Comparison of ENCODE assay signal across 8 mouse cellular contexts in the genomic region with DNA sequence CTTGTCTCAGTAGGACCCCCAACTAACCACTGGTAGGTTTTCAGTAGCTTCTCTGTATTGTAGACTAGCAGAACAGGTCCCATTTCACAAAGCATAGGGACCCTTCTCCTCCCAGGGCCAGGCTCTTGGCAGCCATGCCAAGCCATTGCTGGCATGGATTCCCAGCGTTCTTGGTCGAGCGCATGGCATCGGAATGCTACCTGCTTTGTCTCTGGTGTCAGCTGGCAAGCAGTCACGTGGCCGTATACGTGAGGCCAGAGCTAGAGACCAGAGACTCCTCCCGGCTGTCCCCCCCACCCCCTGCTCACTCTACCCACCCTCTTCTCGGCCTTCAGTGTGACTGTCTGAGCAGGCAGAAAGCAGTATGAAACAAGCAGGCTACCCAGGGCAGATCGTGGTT. TPM values are rescaled to one million over a fixed set of nuclear protein-coding genes. Genes with fewer than 3 reads are reported as not detected.
DNase-seq lines count a peak whose midpoint lies in the region; ATAC-seq lines count a peak whose summit lies in the region.

No protein-coding gene starts in this region.

- peak overlapping the region; percentile 62 for H3K4me2 ChIP-seq in forebrain, embryonic 15.5 days (replicated peaks)
- H3K4me2 ChIP-seq in forebrain, embryonic 11.5 days (ENCODE audit: low read depth, low read length, severe bottlenecking) = no peak overlapping the region
- peak overlapping the region; percentile 81 for H3K4me2 ChIP-seq in neural tube, embryonic 12.5 days (replicated peaks)
- no peak overlapping the region for H3K4me2 ChIP-seq in kidney, embryonic 16.5 days (replicated peaks; ENCODE audit: low read depth, low read length)

- peak overlapping the region; percentile 66 for H3K9ac ChIP-seq in forebrain, embryonic 15.5 days (replicated peaks)
- no peak overlapping the region for H3K9ac ChIP-seq in forebrain, embryonic 11.5 days (ENCODE audit: low read length)
- H3K9ac ChIP-seq in neural tube, embryonic 12.5 days = no peak overlapping the region
- 0 out of 2 replicates have a peak overlapping the region, but pooled peaks have one; percentile 22 for H3K9ac ChIP-seq in kidney, embryonic 16.5 days (replicated peaks; ENCODE audit: low read length)

- no peaks in the 10 kb centered on the region for H3K27me3 ChIP-seq in forebrain, embryonic 15.5 days
- peaks cover 41% of the 10 kb centered on the region for H3K27me3 ChIP-seq in forebrain, embryonic 11.5 days (ENCODE audit: control insufficient read depth, insufficient read depth, low read length)
- H3K27me3 ChIP-seq in neural tube, embryonic 12.5 days (replicated peaks) = peaks cover 11% of the 10 kb centered on the region
- no peaks in the 10 kb centered on the region for H3K27me3 ChIP-seq in kidney, embryonic 16.5 days (ENCODE audit: insufficient read depth, low read length)

- peak overlapping the region; percentile 77 for H3K4me3 ChIP-seq in forebrain, embryonic 15.5 days
- H3K4me3 ChIP-seq in forebrain, embryonic 11.5 days (ENCODE audit: low read depth, low read length) = no peak overlapping the region
- H3K4me3 ChIP-seq in neural tube, embryonic 12.5 days = no peak overlapping the region
- H3K4me3 ChIP-seq in kidney, embryonic 16.5 days (ENCODE audit: low read length) = no peak overlapping the region

- H3K4me1 ChIP-seq in forebrain, embryonic 15.5 days = peaks cover 90% of the 10 kb centered on the region
- H3K4me1 ChIP-seq in forebrain, embryonic 11.5 days (replicated peaks; ENCODE audit: control insufficient read depth, insufficient read depth, low read length) = no peaks in the 10 kb centered on the region
- peaks cover 72% of the 10 kb centered on the region for H3K4me1 ChIP-seq in neural tube, embryonic 12.5 days
- peaks cover 69% of the 10 kb centered on the region for H3K4me1 ChIP-seq in kidney, embryonic 16.5 days (ENCODE audit: insufficient read depth, low read length)

- peak; percentile 30; the same call in 1 of the 2 replicates for ATAC-seq in forebrain, embryonic 15.5 days (replicated peaks)
- ATAC-seq in forebrain, embryonic 11.5 days (replicated peaks; ENCODE audit: low FRiP score) = no peak
- ATAC-seq in neural tube, embryonic 12.5 days (ENCODE audit: low FRiP score, low read depth) = peak; percentile 35; the same call in 1 of the 2 replicates
- ATAC-seq in kidney, embryonic 16.5 days (ENCODE audit: low FRiP score, low TSS enrichment) = no peak

- H3K36me3 ChIP-seq in forebrain, embryonic 15.5 days = peaks cover 7% of the 10 kb centered on the region; the same call in 1 of the 2 replicates
- no peaks in the 10 kb centered on the region for H3K36me3 ChIP-seq in forebrain, embryonic 11.5 days (ENCODE audit: control insufficient read depth, insufficient read depth, low read length)
- peaks cover 19% of the 10 kb centered on the region for H3K36me3 ChIP-seq in neural tube, embryonic 12.5 days
- H3K36me3 ChIP-seq in kidney, embryonic 16.5 days (ENCODE audit: insufficient read depth, low read length) = peaks cover 21% of the 10 kb centered on the region

- peak overlapping the region; percentile 98 for H3K27ac ChIP-seq in forebrain, embryonic 15.5 days (replicated peaks)
- no peak overlapping the region for H3K27ac ChIP-seq in forebrain, embryonic 11.5 days (ENCODE audit: low read depth, low read length)
- H3K27ac ChIP-seq in neural tube, embryonic 12.5 days = no peak overlapping the region
- no peak overlapping the region for H3K27ac ChIP-seq in kidney, embryonic 16.5 days (ENCODE audit: low read length)

- WGBS in forebrain, embryonic 15.5 days = 37% methylated on average over 10 of the region's 10 CpGs
- WGBS in forebrain, embryonic 11.5 days = 89% methylated on average over 10 of the region's 10 CpGs
- 81% methylated on average over 10 of the region's 10 CpGs for WGBS in neural tube, embryonic 12.5 days
- 87% methylated on average over 10 of the region's 10 CpGs for WGBS in kidney, embryonic 16.5 days

- no peak for DNase-seq in forebrain, embryonic 11.5 days (ENCODE audit: low spot score)
- DNase-seq in neural tube, embryonic 10.5 days (ENCODE audit: extremely low spot score, low spot score) = no peak
- peak; percentile 62 for DNase-seq in right cerebral cortex, adult 18-20 months
- no peak for DNase-seq in ovary, postnatal 36 days (ENCODE audit: low spot score)
- DNase-seq in T-cell, adult 2 months (ENCODE audit: low spot score) = no peak

- no peaks in the 10 kb centered on the region for H3K9me3 ChIP-seq in forebrain, embryonic 15.5 days
- H3K9me3 ChIP-seq in forebrain, embryonic 11.5 days (ENCODE audit: control insufficient read depth, low read length) = no peaks in the 10 kb centered on the region
- no peaks in the 10 kb centered on the region for H3K9me3 ChIP-seq in neural tube, embryonic 12.5 days
- H3K9me3 ChIP-seq in kidney, embryonic 16.5 days (ENCODE audit: low read length) = no peaks in the 10 kb centered on the region

RNA-seq across cellular contexts. Expression of a gene that starts 56.9 kb away (rescaled TPM):
- 1.4 and 1.5 TPM in 2 replicates for polyA plus RNA-seq in forebrain, embryonic 15.5 days (2015; fragmentation: Nextera tagmentation; extraction: Ambion mirVana)
- 0.31 and 0.51 TPM in 2 replicates for polyA plus RNA-seq in forebrain, embryonic 11.5 days (2014; fragmentation: Nextera tagmentation; extraction: Ambion mirVana)
- 1.1 and 1.5 TPM in 2 replicates for polyA plus RNA-seq in neural tube, embryonic 12.5 days (2016; fragmentation: Nextera tagmentation; extraction: Ambion mirVana)
- 5.1 and 5.9 TPM in 2 replicates for polyA plus RNA-seq in kidney, embryonic 16.5 days (2015; fragmentation: Nextera tagmentation; extraction: Ambion mirVana)

Comparison
In these comparisons a context has a peak if more than half of its experiments do, and no peak if none do; other contexts are left out.
1. ATAC-seq: peak in forebrain, embryonic 15.5 days (single experiment) and neural tube, embryonic 12.5 days (single experiment); none in forebrain, embryonic 11.5 days (single experiment) and kidney, embryonic 16.5 days (single experiment).
2. H3K4me2 ChIP-seq: peak in forebrain, embryonic 15.5 days (single experiment) and neural tube, embryonic 12.5 days (single experiment); none in forebrain, embryonic 11.5 days (single experiment) and kidney, embryonic 16.5 days (single experiment).
3. H3K9ac ChIP-seq: peak in forebrain, embryonic 15.5 days (single experiment) and kidney, embryonic 16.5 days (single experiment); none in forebrain, embryonic 11.5 days (single experiment) and neural tube, embryonic 12.5 days (single experiment).